Mouse (Mus musculus) MEL (cell line): ENCODE measurements around the gene Serpinb1a.

ENCODE experiments used
- CHD1 ChIP-seq: IDR thresholded peaks from 2 replicates; pipeline ENCODE4 v1.6.1; 2012; ENCODE audit warnings: low read depth, mild to moderate bottlenecking, inconsistent platforms, low read length, improper control_type of control experiment
- CTCF ChIP-seq, 3 experiments: IDR thresholded peaks in 2 of 3; conservative IDR thresholded peaks in 1 of 3; 2 replicates each; pipeline ENCODE4 v1.5.1; 2011 to 2012; ENCODE audit warnings: low read length in 3 of 3, low read depth in 2 of 3, mild to moderate bottlenecking in 2 of 3, improper control_type of control experiment in 1 of 3, inconsistent platforms in 1 of 3, mixed read lengths in 1 of 3, moderate library complexity in 1 of 3; ENCODE audit not compliant: control insufficient read depth in 1 of 3, insufficient read depth in 1 of 3, poor library complexity in 1 of 3, severe bottlenecking in 1 of 3
- EP300 ChIP-seq, 2 experiments: IDR thresholded peaks; 2 replicates each; pipeline ENCODE4 v1.6.1; 2011; ENCODE audit warnings: improper control_type of control experiment in 2 of 2, low read length in 2 of 2, low read depth in 1 of 2, mild to moderate bottlenecking in 1 of 2
- GATA1 ChIP-seq: IDR thresholded peaks from 2 replicates; pipeline ENCODE4 v1.6.1; 2011; ENCODE audit warnings: low read depth, low read length, improper control_type of control experiment
- MXI1 ChIP-seq: IDR thresholded peaks from 2 replicates; pipeline ENCODE4 v1.6.1; 2011; ENCODE audit warnings: mild to moderate bottlenecking, low read depth, low read length, improper control_type of control experiment
- NRF1 ChIP-seq: IDR thresholded peaks from 2 replicates; pipeline ENCODE4 v1.6.1; 2014; ENCODE audit warnings: low read depth, mild to moderate bottlenecking, inconsistent platforms, low read length, improper control_type of control experiment, moderate library complexity; ENCODE audit not compliant: poor library complexity, insufficient read depth, severe bottlenecking
- POLR2A ChIP-seq, 2 experiments: IDR thresholded peaks; 2 replicates each; pipeline ENCODE4 v1.6.1; 2011 to 2012; ENCODE audit warnings: low read length in 2 of 2, mild to moderate bottlenecking in 2 of 2, control low read depth in 1 of 2, improper control_type of control experiment in 1 of 2, low read depth in 1 of 2, moderate library complexity in 1 of 2; ENCODE audit not compliant: control insufficient read depth in 1 of 2, insufficient read depth in 1 of 2, poor library complexity in 1 of 2

DNA sequence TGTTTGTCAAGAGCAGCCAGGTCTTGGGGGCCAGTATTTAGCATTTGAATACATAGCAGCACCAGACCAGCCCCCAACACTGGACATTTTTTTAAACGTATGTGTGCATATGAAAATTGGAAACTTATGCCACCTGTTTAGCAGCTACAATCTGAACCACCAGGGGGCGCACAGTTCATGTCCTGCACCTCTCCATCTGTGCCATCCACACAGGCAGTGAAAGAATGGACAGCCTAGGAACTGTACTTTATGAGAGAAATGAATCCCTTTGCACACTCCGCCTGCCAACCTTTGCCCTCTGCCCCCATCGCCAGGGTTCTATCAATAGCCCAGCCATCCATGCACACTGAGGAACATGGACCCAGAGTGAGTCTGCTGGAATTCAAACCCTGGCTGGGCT, 23.0 kb downstream of the Serpinb1a start:
- no peak for TF ChIP-seq POLR2A (IDR thresholded peaks at IDR 0.05; ENCODE audit: control insufficient read depth in 1 of 2, insufficient read depth in 1 of 2, low read depth in 1 of 2, low read length in 2 of 2, poor library complexity in 1 of 2)
- TF ChIP-seq EP300 (IDR thresholded peaks at IDR 0.05; ENCODE audit: low read depth in 1 of 2, low read length in 2 of 2): no peak
- peak; percentile 75 to 79 (median 78) for TF ChIP-seq CTCF (IDR thresholded peaks at IDR 0.05 in 2 of 3, conservative IDR thresholded peaks at IDR 0.05 in 1 of 3; ENCODE audit: control insufficient read depth in 1 of 3, insufficient read depth in 1 of 3, low read depth in 2 of 3, low read length in 3 of 3, poor library complexity in 1 of 3, severe bottlenecking in 1 of 3)
- TF ChIP-seq MXI1: no peak
- TF ChIP-seq NRF1: no peak
- TF ChIP-seq GATA1: no peak
- TF ChIP-seq CHD1: no peak
